Mouse (Mus musculus) forebrain, embryonic 10.5 days (tissue): ENCODE data around the gene Wasf2. TPM values are rescaled to one million over a fixed set of nuclear protein-coding genes. Genes with fewer than 3 reads are reported as not detected.

Experiments used
- DNase-seq: peaks from one replicate; pipeline ENCODE4 v3.0.0-alpha.2; 2017; ENCODE audit warnings: low spot score; ENCODE audit errors: extremely low spot score
- H3K27ac ChIP-seq: fragments of 300-500 bp; sonication (generic); 2 replicates; pipeline ENCODE4 v1.5.1; 2016; ENCODE audit warnings: mild to moderate bottlenecking
- H3K27me3 ChIP-seq: fragments of 300-500 bp; sonication (generic); 2 replicates; pipeline ENCODE4 v1.6.1; 2016; ENCODE audit warnings: mild to moderate bottlenecking; ENCODE audit not compliant: poor library complexity, severe bottlenecking
- H3K36me3 ChIP-seq: fragments of 300-500 bp; sonication (generic); replicated peaks from 2 replicates; pipeline ENCODE4 v1.6.1; 2016; ENCODE audit warnings: mild to moderate bottlenecking, moderate library complexity
- H3K4me1 ChIP-seq: fragments of 300-500 bp; sonication (generic); 2 replicates; pipeline ENCODE4 v1.6.1; 2016
- H3K4me3 ChIP-seq: fragments of 300-500 bp; sonication (generic); 2 replicates; pipeline ENCODE4 v1.5.1; 2016; ENCODE audit warnings: mild to moderate bottlenecking, moderate library complexity
- H3K9me3 ChIP-seq: fragments of 300-500 bp; sonication (generic); 2 replicates; pipeline ENCODE4 v1.6.1; 2016; ENCODE audit warnings: mild to moderate bottlenecking, moderate library complexity
- WGBS: fragments of 180-500 bp; shearing (Covaris S2); methylation state at CpG from one replicate; pipeline ENCODE4 v1.1.7; 2016; 5-methylcytosine and 5-hydroxymethylcytosine counted together
- polyA plus RNA-seq: library from polyadenylated mRNA; unstranded; fragments of >200 nt; fragmentation: Nextera tagmentation; extraction: Ambion mirVana; gene quantifications from 2 replicates; pipeline ENCODE4 v1.2.1, GENCODE M21; 2016

Gene Wasf2
- polyA plus RNA-seq, 1 experiment from 2014 or later = 47.4 TPM

DNA sequence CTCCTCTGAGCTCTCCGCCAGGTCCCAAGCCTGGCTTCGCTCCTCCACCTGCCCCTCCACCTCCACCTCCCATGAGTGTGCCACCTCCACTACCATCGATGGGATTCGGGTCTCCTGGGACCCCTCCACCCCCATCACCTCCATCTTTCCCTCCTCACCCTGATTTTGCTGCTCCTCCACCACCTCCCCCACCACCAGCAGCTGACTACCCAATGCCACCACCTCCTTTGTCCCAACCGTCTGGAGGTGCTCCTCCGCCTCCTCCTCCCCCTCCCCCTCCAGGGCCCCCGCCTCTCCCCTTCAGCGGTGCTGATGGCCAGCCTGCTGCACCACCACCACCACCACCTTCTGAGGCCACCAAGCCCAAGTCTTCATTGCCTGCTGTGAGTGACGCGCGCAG lies 64.2 kb downstream of the Wasf2 start:
- no peak overlapping the region for H3K27ac ChIP-seq
- DNase-seq = no peak
- 89% methylated on average over 11 of the region's 11 CpGs for WGBS
- no peaks in the 10 kb centered on the region for H3K9me3 ChIP-seq
- no peaks in the 10 kb centered on the region for H3K27me3 ChIP-seq
- H3K4me3 ChIP-seq = no peak overlapping the region
- H3K4me1 ChIP-seq = peaks cover 49% of the 10 kb centered on the region
- peaks cover 75% of the 10 kb centered on the region for H3K36me3 ChIP-seq

DNA sequence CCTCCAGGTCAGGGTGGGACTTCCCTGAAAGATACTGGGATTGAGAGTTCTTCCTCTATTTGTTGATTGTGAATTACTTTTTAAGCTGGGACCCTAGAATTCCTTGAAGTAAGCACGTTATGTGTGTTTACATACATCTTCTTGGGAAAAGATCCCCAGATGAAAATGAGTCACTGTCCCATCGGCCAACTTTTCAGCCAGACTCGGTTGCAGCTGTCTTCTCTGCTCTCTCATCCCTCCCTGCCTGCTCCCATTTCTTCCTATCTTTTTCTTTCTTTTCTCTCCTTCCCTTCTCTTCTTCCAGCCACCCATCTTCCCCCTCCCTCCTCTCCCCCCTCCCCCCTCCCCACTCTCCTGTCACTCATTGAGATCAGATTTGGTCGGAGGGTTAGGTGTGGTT lies 64.7 kb downstream of the Wasf2 start:
- peaks cover 54% of the 10 kb centered on the region for H3K4me1 ChIP-seq
- 76% methylated on average over 4 of the region's 4 CpGs for WGBS

DNA sequence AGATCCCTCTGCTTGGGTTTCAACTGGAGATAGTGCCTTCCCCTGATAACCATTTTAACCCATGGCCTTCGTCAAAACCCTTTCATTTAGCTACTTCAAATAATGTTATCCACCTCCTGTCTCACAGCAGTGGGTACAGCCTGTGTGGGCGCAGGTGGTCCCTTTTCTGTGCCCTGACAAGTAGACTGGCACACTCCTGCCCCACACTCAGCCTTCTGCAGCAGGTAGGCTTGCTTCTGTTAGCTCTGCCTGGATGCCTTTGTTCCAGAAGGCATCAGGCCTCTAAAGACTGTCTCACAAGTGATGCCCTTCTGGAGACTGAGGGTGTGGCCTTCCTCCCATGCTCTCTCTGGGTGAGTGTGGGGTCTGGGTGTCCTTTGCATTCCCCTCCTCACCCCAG lies 65.8 kb downstream of the Wasf2 start:
- no peak for DNase-seq
- H3K4me3 ChIP-seq = no peak overlapping the region
- H3K4me1 ChIP-seq = peaks cover 65% of the 10 kb centered on the region
- H3K9me3 ChIP-seq = no peaks in the 10 kb centered on the region
- H3K36me3 ChIP-seq = peaks cover 59% of the 10 kb centered on the region
- peak overlapping the region; percentile 84 for H3K27ac ChIP-seq
- peaks cover 6% of the 10 kb centered on the region; the same call in 1 of the 2 replicates for H3K27me3 ChIP-seq
- WGBS = 85% methylated on average over 2 of the region's 2 CpGs

More for the DNA sequence above, 64.7 kb downstream of the Wasf2 start:
- no peak overlapping the region for H3K4me3 ChIP-seq
- H3K36me3 ChIP-seq = peaks cover 70% of the 10 kb centered on the region
- H3K27me3 ChIP-seq = no peaks in the 10 kb centered on the region
- H3K9me3 ChIP-seq = no peaks in the 10 kb centered on the region
- no peak for DNase-seq
- no peak overlapping the region for H3K27ac ChIP-seq

DNA sequence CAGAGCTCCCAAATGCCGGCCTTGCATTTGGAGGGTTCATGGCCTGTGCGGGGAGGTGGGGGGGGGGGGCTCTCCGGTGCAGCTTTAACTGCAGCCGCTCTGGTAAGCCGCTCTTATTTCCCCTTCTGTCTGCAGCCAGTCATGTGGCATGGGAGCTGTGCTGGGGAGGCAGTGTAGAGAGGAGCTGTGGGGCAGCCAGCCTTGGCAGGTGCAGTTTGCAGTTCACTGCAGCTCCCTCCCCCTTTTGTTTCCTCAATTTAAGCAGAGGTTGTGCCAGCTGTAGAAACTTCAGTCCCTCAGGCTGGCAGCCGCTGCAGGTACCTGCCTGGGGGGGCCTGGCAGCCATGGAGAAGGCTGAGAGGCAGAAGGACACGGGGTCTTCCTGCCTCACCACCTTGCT lies 66.5 kb downstream of the Wasf2 start:
- Histone ChIP-seq H3K9me3 (no peaks in the 10 kb centered on the region), H3K27me3 (peaks cover 6% of the 10 kb centered on the region; the same call in 1 of the 2 replicates), H3K27ac (peak overlapping the region; percentile 84), H3K4me1 (peaks cover 72% of the 10 kb centered on the region), H3K36me3 (peaks cover 52% of the 10 kb centered on the region), H3K4me3 (peak overlapping the region; percentile 22; the same call in 1 of the 2 replicates)
- WGBS = 22% methylated on average over 7 of the region's 7 CpGs
- no peak for DNase-seq

DNA sequence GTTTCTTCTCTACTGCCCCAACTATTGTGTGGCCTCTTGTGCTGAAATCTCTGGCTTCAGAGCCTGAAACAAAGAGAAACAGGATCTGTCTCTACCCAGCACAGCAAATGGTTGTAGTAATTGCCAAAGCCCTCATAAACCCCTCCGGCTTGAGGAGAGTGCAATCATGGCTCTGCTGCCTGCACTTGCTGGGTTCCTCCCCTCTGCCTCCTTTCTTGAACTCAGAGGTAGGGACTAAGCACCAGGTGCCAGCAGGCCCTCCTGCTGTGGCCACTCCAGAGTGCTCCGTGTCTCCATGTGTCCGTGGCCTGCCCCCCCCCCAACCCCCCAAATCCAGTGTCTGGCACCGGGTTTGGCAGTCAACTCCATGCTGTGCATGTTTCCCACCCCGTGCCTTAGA lies 67.0 kb downstream of the Wasf2 start:
- H3K27me3 ChIP-seq = peaks cover 6% of the 10 kb centered on the region; the same call in 1 of the 2 replicates
- peaks cover 72% of the 10 kb centered on the region for H3K4me1 ChIP-seq
- peak overlapping the region; percentile 84 for H3K27ac ChIP-seq
- peaks cover 47% of the 10 kb centered on the region for H3K36me3 ChIP-seq
- 9% methylated on average over 5 of the region's 5 CpGs for WGBS
- peak overlapping the region; percentile 22; the same call in 1 of the 2 replicates for H3K4me3 ChIP-seq
- no peaks in the 10 kb centered on the region for H3K9me3 ChIP-seq
- no peak for DNase-seq

DNA sequence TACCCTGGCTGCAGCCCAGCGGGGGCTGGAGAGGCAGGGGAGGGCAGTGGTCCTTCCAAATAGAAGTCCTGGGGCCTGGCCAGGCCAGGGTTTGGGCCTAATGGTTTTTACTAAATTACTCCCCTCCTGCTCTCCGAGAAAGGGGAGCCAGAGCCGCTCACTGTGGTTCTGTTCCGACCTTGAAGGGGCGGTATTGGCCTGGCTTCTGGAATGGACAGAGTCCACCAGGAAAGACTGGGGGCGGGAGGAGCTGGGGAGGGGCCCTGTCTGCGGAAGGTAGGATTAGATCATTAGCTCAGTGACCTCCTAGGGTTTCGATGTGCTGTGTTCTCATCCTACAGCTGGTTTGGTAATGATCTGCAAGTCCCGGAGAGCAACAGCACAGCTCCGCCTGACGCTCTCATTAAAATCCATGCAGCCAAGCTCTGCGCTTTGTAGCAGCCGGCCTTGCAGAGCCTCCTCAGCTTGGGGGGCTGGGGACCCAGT lies 67.5 kb downstream of the Wasf2 start:
- no peak for DNase-seq
- WGBS = 16% methylated on average over 13 of the region's 13 CpGs
- Histone ChIP-seq H3K27ac (peak overlapping the region; percentile 84), H3K36me3 (peaks cover 42% of the 10 kb centered on the region), H3K9me3 (no peaks in the 10 kb centered on the region), H3K4me1 (peaks cover 72% of the 10 kb centered on the region), H3K27me3 (peaks cover 6% of the 10 kb centered on the region; the same call in 1 of the 2 replicates), H3K4me3 (peak overlapping the region; percentile 22; the same call in 1 of the 2 replicates)

DNA sequence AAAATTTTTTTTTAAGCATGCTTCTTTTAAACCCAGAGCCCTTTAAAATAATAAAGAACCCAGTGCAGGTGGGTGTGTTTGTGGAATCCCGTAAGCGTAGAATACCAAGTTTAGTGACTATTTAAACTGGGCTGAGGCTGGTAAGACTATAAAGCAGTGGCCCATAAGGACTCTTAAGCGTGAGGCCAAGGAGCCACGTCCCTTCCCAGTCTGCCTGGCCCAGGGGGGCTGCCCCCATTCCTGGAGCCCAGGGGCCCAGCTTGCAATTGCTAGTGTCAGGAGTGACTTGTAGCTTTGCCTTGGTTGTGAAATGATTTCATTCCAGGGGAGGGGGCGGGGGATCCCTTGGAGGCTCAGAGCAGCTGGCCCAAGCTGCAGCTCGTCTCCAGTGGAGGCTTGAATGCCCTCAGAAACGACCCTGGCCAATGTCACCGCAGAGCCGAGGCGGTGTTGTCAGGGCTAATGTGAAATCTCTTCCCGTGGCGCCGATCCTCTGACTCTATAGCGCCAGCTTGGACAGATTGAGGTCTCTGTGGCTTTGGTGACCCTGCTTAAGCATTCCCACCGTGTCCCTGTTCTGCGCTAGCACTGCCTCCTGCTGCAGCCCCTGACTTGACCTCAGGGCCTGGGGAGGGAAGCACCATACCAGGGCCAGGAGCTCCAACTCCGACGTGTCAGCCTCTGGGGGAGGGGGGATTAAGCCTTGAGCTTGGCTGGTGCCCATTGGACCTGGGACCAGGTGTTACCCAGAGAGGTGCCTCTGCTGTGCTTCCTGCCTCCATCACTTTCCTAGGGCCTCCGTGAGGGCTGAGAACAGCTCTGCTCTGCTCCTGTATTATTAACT lies 68.3 kb downstream of the Wasf2 start:
- H3K4me3 ChIP-seq = peak overlapping the region; percentile 22; the same call in 1 of the 2 replicates
- 14% methylated on average over 19 of the region's 19 CpGs for WGBS
- peaks cover 76% of the 10 kb centered on the region for H3K4me1 ChIP-seq
- H3K27ac ChIP-seq = peak overlapping the region; percentile 84
- no peaks in the 10 kb centered on the region for H3K9me3 ChIP-seq
- peaks cover 6% of the 10 kb centered on the region; the same call in 1 of the 2 replicates for H3K27me3 ChIP-seq
- no peak for DNase-seq
- H3K36me3 ChIP-seq = peaks cover 35% of the 10 kb centered on the region

DNA sequence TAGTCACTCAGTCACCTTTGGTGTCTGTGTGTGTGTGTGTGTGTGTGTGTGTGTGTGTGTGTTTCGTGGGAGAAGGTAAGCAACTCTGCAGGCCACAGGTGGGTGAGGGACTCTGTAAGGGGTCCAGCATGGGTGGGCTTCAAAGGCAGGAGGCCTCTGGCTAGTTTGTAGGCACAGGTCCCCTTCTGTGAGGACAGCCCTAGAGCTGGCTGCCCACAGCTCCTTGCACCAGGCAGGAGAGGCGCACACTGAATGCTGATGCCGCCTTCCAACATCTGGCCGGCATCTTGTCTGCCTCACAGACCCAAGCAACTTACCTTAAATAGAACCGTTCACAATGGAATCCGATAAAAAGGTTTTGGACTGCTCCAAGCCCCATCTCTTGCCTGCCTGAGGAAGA lies 69.4 kb downstream of the Wasf2 start:
- peaks cover 23% of the 10 kb centered on the region for H3K36me3 ChIP-seq
- no peaks in the 10 kb centered on the region for H3K9me3 ChIP-seq
- no peak for DNase-seq
- peaks cover 6% of the 10 kb centered on the region; the same call in 1 of the 2 replicates for H3K27me3 ChIP-seq
- H3K4me3 ChIP-seq = no peak overlapping the region
- WGBS = 68% methylated on average over 6 of the region's 6 CpGs
- peaks cover 81% of the 10 kb centered on the region for H3K4me1 ChIP-seq
- H3K27ac ChIP-seq = peak overlapping the region; percentile 51; the same call in 1 of the 2 replicates

DNA sequence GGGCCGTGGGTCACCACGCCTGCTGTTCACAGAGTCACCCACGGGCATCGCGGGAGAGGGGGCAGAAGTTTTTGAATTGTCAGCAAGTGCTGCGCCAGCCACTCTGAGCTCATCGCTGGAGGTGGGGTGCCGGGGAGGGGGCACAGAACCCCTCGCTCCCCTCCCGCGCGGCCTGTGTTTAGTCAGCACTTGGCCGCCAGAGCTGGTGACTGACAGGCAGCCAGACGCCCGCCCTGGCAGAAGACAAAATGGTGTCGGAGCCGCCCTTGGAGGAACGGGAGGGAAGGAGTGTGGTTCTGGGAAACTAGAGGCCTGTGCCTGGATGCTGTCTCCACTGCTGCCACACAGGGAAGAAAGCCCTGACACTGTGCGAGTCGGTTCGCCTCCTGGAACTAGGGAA lies 70.0 kb downstream of the Wasf2 start:
- H3K27ac ChIP-seq = peak overlapping the region; percentile 27
- WGBS = 59% methylated on average over 21 of the region's 21 CpGs
- H3K9me3 ChIP-seq = no peaks in the 10 kb centered on the region
- no peak overlapping the region for H3K4me3 ChIP-seq
- peaks cover 83% of the 10 kb centered on the region for H3K4me1 ChIP-seq
- DNase-seq = no peak
- H3K36me3 ChIP-seq = peaks cover 17% of the 10 kb centered on the region
- peaks cover 6% of the 10 kb centered on the region; the same call in 1 of the 2 replicates for H3K27me3 ChIP-seq

DNA sequence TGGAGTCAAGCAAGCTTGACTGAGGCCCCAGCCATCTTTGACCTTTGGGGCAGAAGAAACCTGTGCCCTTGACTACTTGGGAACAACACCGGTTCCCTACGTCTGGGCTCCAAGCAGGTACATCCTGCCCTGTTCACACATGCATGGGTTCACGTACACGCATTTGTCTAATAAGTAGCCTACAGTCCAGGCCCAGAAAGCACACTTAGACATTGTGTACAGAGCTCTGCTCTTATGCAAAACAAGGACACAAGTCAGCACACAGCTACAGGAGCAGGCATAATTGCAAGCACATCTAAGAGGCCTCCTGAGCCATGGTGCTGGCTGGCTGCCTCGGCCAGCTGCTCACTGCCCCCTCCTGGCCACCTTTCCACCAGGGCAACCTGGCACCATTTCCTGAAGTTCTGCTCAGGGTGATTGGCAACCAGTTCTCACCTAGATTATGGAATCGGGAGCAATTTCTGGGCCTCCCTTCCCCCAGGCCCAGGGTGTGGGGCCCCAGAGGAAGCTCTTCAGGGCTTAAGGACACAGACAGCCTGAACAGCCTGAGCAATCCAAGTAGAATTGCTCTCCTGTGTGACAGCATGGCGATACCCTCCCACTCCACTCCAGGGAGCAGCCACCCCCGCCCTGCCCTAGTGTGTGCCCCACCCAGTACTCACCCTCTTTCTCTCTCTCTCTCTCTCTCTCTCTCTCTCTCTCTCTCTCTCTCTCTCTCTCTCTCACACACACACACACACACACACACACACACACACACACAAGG lies 70.9 kb downstream of the Wasf2 start:
- Histone ChIP-seq H3K36me3 (peaks cover 8% of the 10 kb centered on the region), H3K27ac (0 out of 2 replicates have a peak overlapping the region, but pooled peaks have one; percentile 27), H3K27me3 (peaks cover 6% of the 10 kb centered on the region; the same call in 1 of the 2 replicates), H3K4me1 (peaks cover 75% of the 10 kb centered on the region), H3K4me3 (no peak overlapping the region), H3K9me3 (no peaks in the 10 kb centered on the region)
- no peak for DNase-seq
- WGBS = 79% methylated on average over 8 of the region's 8 CpGs

DNA sequence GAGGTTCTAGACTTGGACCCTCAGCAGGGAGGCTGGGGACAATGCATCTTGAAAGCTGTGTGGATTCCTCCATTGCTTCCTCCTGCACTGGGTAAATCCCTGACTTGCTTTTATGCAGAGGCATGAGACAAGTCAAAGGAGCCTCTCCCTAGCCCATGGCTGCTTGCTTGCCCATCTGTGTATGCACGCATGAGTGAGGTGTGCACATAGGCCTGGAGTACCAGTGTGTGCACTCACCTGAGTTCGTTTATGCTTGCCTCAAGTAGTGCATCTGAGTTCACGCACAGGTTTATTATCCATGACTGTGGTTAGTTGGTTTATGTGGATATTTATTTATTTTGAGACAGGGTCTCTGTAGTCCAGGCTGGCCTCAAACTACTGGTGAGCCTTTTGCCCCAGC lies 71.9 kb downstream of the Wasf2 start:
- DNase-seq = no peak
- peaks cover 64% of the 10 kb centered on the region for H3K4me1 ChIP-seq
- 95% methylated on average over 3 of the region's 3 CpGs for WGBS

DNA sequence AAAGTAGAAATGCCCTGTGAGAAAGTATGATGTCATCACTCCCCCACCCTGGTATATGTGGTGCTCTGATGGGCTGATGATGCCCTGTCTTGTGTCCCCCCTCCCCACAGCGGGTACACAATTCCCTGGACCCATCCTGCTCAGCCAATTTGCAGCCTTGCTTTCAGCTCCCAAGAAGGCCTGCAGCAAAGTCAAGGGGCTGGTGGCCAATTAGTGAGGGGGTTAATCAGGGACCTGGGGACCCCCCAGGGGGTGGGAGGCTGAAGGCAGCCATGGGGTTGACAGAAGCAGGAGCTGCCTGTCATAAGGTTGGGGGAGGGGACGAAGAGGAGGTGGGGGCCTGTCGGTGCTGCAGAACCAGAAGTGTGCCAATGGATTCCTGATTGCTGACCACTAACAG lies 73.3 kb downstream of the Wasf2 start:
- Histone ChIP-seq H3K36me3 (no peaks in the 10 kb centered on the region), H3K27me3 (peaks cover 17% of the 10 kb centered on the region), H3K4me3 (no peak overlapping the region), H3K27ac (no peak overlapping the region), H3K9me3 (no peaks in the 10 kb centered on the region), H3K4me1 (peaks cover 51% of the 10 kb centered on the region)
- WGBS = 76% methylated on average over 3 of the region's 3 CpGs
- no peak for DNase-seq

More for the DNA sequence above, 71.9 kb downstream of the Wasf2 start:
- Histone ChIP-seq H3K4me3 (no peak overlapping the region), H3K36me3 (no peaks in the 10 kb centered on the region), H3K27ac (no peak overlapping the region), H3K9me3 (no peaks in the 10 kb centered on the region), H3K27me3 (peaks cover 6% of the 10 kb centered on the region; the same call in 1 of the 2 replicates)
